Comparison of ENCODE assay signal across 8 mouse cellular contexts in genomic region chr3:141464691-141465103, GRCm38 (mm10). TPM values are rescaled to one million over a fixed set of nuclear protein-coding genes. Genes with fewer than 3 reads are reported as not detected.
DNase-seq lines count a peak whose midpoint lies in the region; ATAC-seq lines count a peak whose summit lies in the region.

No protein-coding gene starts in this region.

- peak overlapping the region; percentile 74 for H3K4me3 ChIP-seq in embryonic facial prominence, embryonic 11.5 days (ENCODE audit: low read depth, low read length)
- peak overlapping the region; percentile 75 for H3K4me3 ChIP-seq in heart, embryonic 11.5 days (ENCODE audit: low read depth, low read length)
- H3K4me3 ChIP-seq in kidney, embryonic 14.5 days (ENCODE audit: low read length), result peak overlapping the region; percentile 83
- H3K4me3 ChIP-seq in liver, embryonic 11.5 days (ENCODE audit: low read depth, low read length), result peak overlapping the region; percentile 62
- peak overlapping the region; percentile 78 for H3K4me3 ChIP-seq in neural tube, embryonic 13.5 days

- under 1% methylated on average over 26 of the region's 26 CpGs for WGBS in embryonic facial prominence, embryonic 11.5 days
- under 1% methylated on average over 26 of the region's 26 CpGs for WGBS in heart, embryonic 11.5 days (ENCODE audit: insufficient replicate concordance)
- under 1% methylated on average over 23 of the region's 26 CpGs for WGBS in kidney, embryonic 14.5 days
- under 1% methylated on average over 24 of the region's 26 CpGs for WGBS in liver, embryonic 11.5 days
- WGBS in neural tube, embryonic 13.5 days, result under 1% methylated on average over 26 of the region's 26 CpGs

- no peaks in the 10 kb centered on the region for H3K36me3 ChIP-seq in embryonic facial prominence, embryonic 11.5 days (replicated peaks; ENCODE audit: control insufficient read depth, insufficient read depth, low read depth, low read length)
- no peaks in the 10 kb centered on the region for H3K36me3 ChIP-seq in heart, embryonic 11.5 days (ENCODE audit: control insufficient read depth, insufficient read depth, low read length)
- H3K36me3 ChIP-seq in kidney, embryonic 14.5 days (ENCODE audit: control insufficient read depth, insufficient read depth, low read length), result no peaks in the 10 kb centered on the region
- no peaks in the 10 kb centered on the region for H3K36me3 ChIP-seq in liver, embryonic 11.5 days (ENCODE audit: control insufficient read depth, insufficient read depth, low read length)
- no peaks in the 10 kb centered on the region for H3K36me3 ChIP-seq in neural tube, embryonic 13.5 days

- H3K9me3 ChIP-seq in embryonic facial prominence, embryonic 11.5 days (replicated peaks; ENCODE audit: control insufficient read depth, low read length), result no peaks in the 10 kb centered on the region
- no peaks in the 10 kb centered on the region for H3K9me3 ChIP-seq in heart, embryonic 11.5 days (replicated peaks; ENCODE audit: control insufficient read depth, low read length)
- H3K9me3 ChIP-seq in kidney, embryonic 14.5 days (ENCODE audit: control insufficient read depth, low read length), result no peaks in the 10 kb centered on the region
- H3K9me3 ChIP-seq in liver, embryonic 11.5 days (ENCODE audit: control insufficient read depth, low read length), result no peaks in the 10 kb centered on the region
- H3K9me3 ChIP-seq in neural tube, embryonic 13.5 days, result no peaks in the 10 kb centered on the region

- DNase-seq in urinary bladder, postnatal 10 days (ENCODE audit: low spot score), result peak; percentile 16
- no peak for DNase-seq in urinary bladder, adult 2 months (ENCODE audit: low spot score)
- peak; percentile 73 for DNase-seq in embryonic facial prominence, embryonic 11.5 days (ENCODE audit: low spot score)
- peak; percentile 43 for DNase-seq in liver, embryonic 11.5 days (ENCODE audit: low spot score)
- DNase-seq in spleen, postnatal 14 days (ENCODE audit: low spot score in 2 of 2), result no peak

- peak overlapping the region; percentile 74 for H3K27ac ChIP-seq in embryonic facial prominence, embryonic 11.5 days (replicated peaks; ENCODE audit: low read depth, low read length)
- H3K27ac ChIP-seq in heart, embryonic 11.5 days (ENCODE audit: low read depth, low read length), result peak overlapping the region; percentile 82
- H3K27ac ChIP-seq in kidney, embryonic 14.5 days (ENCODE audit: low read depth, low read length), result peak overlapping the region; percentile 95
- peak overlapping the region; percentile 58 for H3K27ac ChIP-seq in liver, embryonic 11.5 days (ENCODE audit: low read depth, low read length)
- peak overlapping the region; percentile 96 for H3K27ac ChIP-seq in neural tube, embryonic 13.5 days (replicated peaks)

- H3K27me3 ChIP-seq in embryonic facial prominence, embryonic 11.5 days (ENCODE audit: control insufficient read depth, insufficient read depth, low read length), result peaks cover 2% of the 10 kb centered on the region; the same call in 1 of the 2 replicates
- H3K27me3 ChIP-seq in heart, embryonic 11.5 days (ENCODE audit: control insufficient read depth, insufficient read depth, low read length), result peaks cover 6% of the 10 kb centered on the region; the same call in 1 of the 2 replicates
- H3K27me3 ChIP-seq in kidney, embryonic 14.5 days (ENCODE audit: control insufficient read depth, insufficient read depth, low read length), result 0 out of 2 replicates have a peak, but pooled peaks cover 5% of the 10 kb centered on the region
- peaks cover 33% of the 10 kb centered on the region for H3K27me3 ChIP-seq in liver, embryonic 11.5 days (replicated peaks; ENCODE audit: control insufficient read depth, insufficient read depth, low read length)
- H3K27me3 ChIP-seq in neural tube, embryonic 13.5 days, result peaks cover 22% of the 10 kb centered on the region

- H3K4me2 ChIP-seq in embryonic facial prominence, embryonic 11.5 days (ENCODE audit: low read depth, low read length), result peak overlapping the region; percentile 96
- H3K4me2 ChIP-seq in heart, embryonic 11.5 days, result peak overlapping the region; percentile 97
- H3K4me2 ChIP-seq in kidney, embryonic 14.5 days (replicated peaks; ENCODE audit: low read depth, low read length), result peak overlapping the region; percentile 79
- peak overlapping the region; percentile 81 for H3K4me2 ChIP-seq in liver, embryonic 11.5 days
- peak overlapping the region; percentile 83 for H3K4me2 ChIP-seq in neural tube, embryonic 13.5 days

- H3K9ac ChIP-seq in embryonic facial prominence, embryonic 11.5 days (replicated peaks; ENCODE audit: low read length), result peak overlapping the region; percentile 77
- peak overlapping the region; percentile 75 for H3K9ac ChIP-seq in heart, embryonic 11.5 days (ENCODE audit: low read depth, low read length)
- peak overlapping the region; percentile 85 for H3K9ac ChIP-seq in kidney, embryonic 14.5 days (ENCODE audit: low read depth, low read length)
- no peak overlapping the region for H3K9ac ChIP-seq in liver, embryonic 11.5 days (ENCODE audit: low read depth, low read length)
- H3K9ac ChIP-seq in neural tube, embryonic 13.5 days, result peak overlapping the region; percentile 88

- peak; percentile 76 for ATAC-seq in embryonic facial prominence, embryonic 11.5 days (replicated peaks; ENCODE audit: insufficient number of reproducible peaks, low FRiP score, low TSS enrichment, low read depth)
- ATAC-seq in heart, embryonic 11.5 days (replicated peaks; ENCODE audit: insufficient number of reproducible peaks, low FRiP score, low TSS enrichment), result peak; percentile 70
- peak; percentile 87 for ATAC-seq in kidney, embryonic 14.5 days (ENCODE audit: low FRiP score, low TSS enrichment)
- ATAC-seq in liver, embryonic 11.5 days (replicated peaks; ENCODE audit: low FRiP score), result peak; percentile 55
- ATAC-seq in neural tube, embryonic 13.5 days (ENCODE audit: low read depth), result peak; percentile 80

- no peaks in the 10 kb centered on the region; the same call in 1 of the 2 replicates for H3K4me1 ChIP-seq in embryonic facial prominence, embryonic 11.5 days (ENCODE audit: control insufficient read depth, insufficient read depth, low read length)
- peaks cover 11% of the 10 kb centered on the region for H3K4me1 ChIP-seq in heart, embryonic 11.5 days (ENCODE audit: control insufficient read depth, insufficient read depth, low read length)
- peaks cover 6% of the 10 kb centered on the region; the same call in 1 of the 2 replicates for H3K4me1 ChIP-seq in kidney, embryonic 14.5 days (ENCODE audit: control insufficient read depth, insufficient read depth, low read length)
- peaks cover 2% of the 10 kb centered on the region; the same call in 1 of the 2 replicates for H3K4me1 ChIP-seq in liver, embryonic 11.5 days (replicated peaks; ENCODE audit: control insufficient read depth, insufficient read depth, low read length)
- H3K4me1 ChIP-seq in neural tube, embryonic 13.5 days (replicated peaks), result peaks cover 53% of the 10 kb centered on the region

RNA-seq across cellular contexts. Expression of gene Unc5c, which starts 0.3 kb away (rescaled TPM):
- 3.6 and 5.0 TPM in 2 replicates for polyA plus RNA-seq in urinary bladder, adult 2 months (2012; rRNA removed)
- 10.0 and 10.2 TPM in 2 replicates for polyA plus RNA-seq in embryonic facial prominence, embryonic 11.5 days (2014; fragmentation: Nextera tagmentation; extraction: Ambion mirVana)
- polyA plus RNA-seq in heart, embryonic 11.5 days (2014; fragmentation: Nextera tagmentation; extraction: Ambion mirVana), result 7.0 and 11.2 TPM in 2 replicates
- 38.6 and 39.3 TPM in 2 replicates for polyA plus RNA-seq in kidney, embryonic 14.5 days (2014; fragmentation: Nextera tagmentation; extraction: Ambion mirVana)
- 3.9 and 7.0 TPM in 2 replicates for polyA plus RNA-seq in liver, embryonic 11.5 days (2014; fragmentation: Nextera tagmentation; extraction: Ambion mirVana)
- 18.8 and 19.0 TPM in 2 replicates for polyA plus RNA-seq in neural tube, embryonic 13.5 days (2015; fragmentation: Nextera tagmentation; extraction: Ambion mirVana)

Comparison
In these comparisons a context has a peak if more than half of its experiments do, and no peak if none do; other contexts are left out.
1. DNase-seq: peak in urinary bladder, postnatal 10 days (single experiment), embryonic facial prominence, embryonic 11.5 days (single experiment) and liver, embryonic 11.5 days (single experiment); none in urinary bladder, adult 2 months (single experiment) and spleen, postnatal 14 days (0 of 2).
2. Peak in every context shown above with its lines, with median percentiles within 50 percentile points of each other: ATAC-seq, H3K27ac ChIP-seq, H3K4me2 ChIP-seq and H3K4me3 ChIP-seq.